Mouse (Mus musculus) heart, embryonic 12.5 days (tissue): ENCODE measurements around the gene Taf1c. TPM values are rescaled to one million over a fixed set of nuclear protein-coding genes. Genes with fewer than 3 reads are reported as not detected.
A peak's percentile ranks its signal among the peaks of the same experiment; 100 is the strongest.

Experiments used
- ATAC-seq: fragments of 200-750 bp; cut with Nextera tagmentation; 2 replicates; pipeline ENCODE4 v1.8.0; 2017; ENCODE audit warnings: moderate TSS enrichment, moderate library complexity; ENCODE audit not compliant: insufficient number of reproducible peaks, low FRiP score
- H3K27ac ChIP-seq: fragments of 300-500 bp; sonication (generic); 2 replicates; pipeline ENCODE4 v1.5.1; 2016; ENCODE audit warnings: mild to moderate bottlenecking, moderate library complexity; ENCODE audit not compliant: poor library complexity, severe bottlenecking
- H3K27me3 ChIP-seq: fragments of 300-500 bp; sonication (generic); replicated peaks from 2 replicates; pipeline ENCODE4 v1.6.1; 2016; ENCODE audit warnings: mild to moderate bottlenecking, moderate library complexity
- H3K36me3 ChIP-seq: fragments of 300-500 bp; sonication (generic); 2 replicates; pipeline ENCODE4 v1.6.1; 2016; ENCODE audit warnings: mild to moderate bottlenecking, moderate library complexity
- H3K4me1 ChIP-seq: fragments of 300-500 bp; sonication (generic); replicated peaks from 2 replicates; pipeline ENCODE4 v1.6.1; 2016; ENCODE audit warnings: mild to moderate bottlenecking
- H3K4me2 ChIP-seq: fragments of 300-500 bp; sonication (generic); 2 replicates; pipeline ENCODE4 v1.6.1; 2016; ENCODE audit warnings: mild to moderate bottlenecking, moderate library complexity
- H3K4me3 ChIP-seq: fragments of 300-500 bp; sonication (generic); 2 replicates; pipeline ENCODE4 v1.5.1; 2016; ENCODE audit warnings: mild to moderate bottlenecking
- H3K9ac ChIP-seq: fragments of 300-500 bp; sonication (generic); 2 replicates; pipeline ENCODE4 v1.6.1; 2016; ENCODE audit warnings: mild to moderate bottlenecking, moderate library complexity
- H3K9me3 ChIP-seq: fragments of 300-500 bp; sonication (generic); replicated peaks from 2 replicates; pipeline ENCODE4 v1.6.1; 2016; ENCODE audit warnings: mild to moderate bottlenecking, moderate library complexity
- WGBS: fragments of 180-500 bp; shearing (Covaris S2); methylation state at CpG from one replicate; pipeline ENCODE4 v1.1.7; 2016; 5-methylcytosine and 5-hydroxymethylcytosine counted together
- polyA plus RNA-seq: library from polyadenylated mRNA; unstranded; fragments of >200 nt; fragmentation: Nextera tagmentation; extraction: Ambion mirVana; gene quantifications from 2 replicates; pipeline ENCODE4 v1.2.1, GENCODE M21; 2016

The Taf1c gene
- polyA plus RNA-seq, 1 experiment from 2014 or later = 8.6 TPM

- Histone ChIP-seq H3K4me1 (peaks cover 26% of the 10 kb centered on the region), H3K9me3 (no peaks in the 10 kb centered on the region), H3K36me3 (peaks cover 17% of the 10 kb centered on the region), H3K4me3 (peak overlapping the region; percentile 91), H3K9ac (peak overlapping the region; percentile 90), H3K27me3 (no peaks in the 10 kb centered on the region), H3K27ac (peak overlapping the region; percentile 86), H3K4me2 (peak overlapping the region; percentile 97)
- 1% methylated on average over 55 of the region's 55 CpGs for WGBS
- ATAC-seq = peak; percentile 93
Measured at GRCm38 (mm10) chr8:119557821-119558602, 47.0 kb downstream of the Taf1c start.

- peak overlapping the region; percentile 90 for H3K9ac ChIP-seq
- no peaks in the 10 kb centered on the region for H3K9me3 ChIP-seq
- H3K4me2 ChIP-seq = peak overlapping the region; percentile 97
- no peaks in the 10 kb centered on the region for H3K27me3 ChIP-seq
- peaks cover 31% of the 10 kb centered on the region for H3K4me1 ChIP-seq
- no peak for ATAC-seq
- H3K36me3 ChIP-seq = peaks cover 9% of the 10 kb centered on the region
- 74% methylated on average over 9 of the region's 9 CpGs for WGBS
- H3K4me3 ChIP-seq = peak overlapping the region; percentile 91
- H3K27ac ChIP-seq = no peak overlapping the region
Measured at GRCm38 (mm10) chr8:119557132-119557531, 47.9 kb downstream of the Taf1c start.

GRCm38 (mm10) chr8:119555861-119556260 lies 49.2 kb downstream of the Taf1c start:
- peak overlapping the region; percentile 23; the same call in 1 of the 2 replicates for H3K9ac ChIP-seq
- peaks cover 4% of the 10 kb centered on the region; the same call in 1 of the 2 replicates for H3K36me3 ChIP-seq
- H3K27ac ChIP-seq = no peak overlapping the region
- no peak overlapping the region for H3K4me3 ChIP-seq
- H3K4me2 ChIP-seq = no peak overlapping the region
- WGBS = 91% methylated on average over 6 of the region's 6 CpGs
- H3K4me1 ChIP-seq = peaks cover 35% of the 10 kb centered on the region
- no peak for ATAC-seq
- no peaks in the 10 kb centered on the region for H3K27me3 ChIP-seq
- H3K9me3 ChIP-seq = no peaks in the 10 kb centered on the region

- no peaks in the 10 kb centered on the region for H3K9me3 ChIP-seq
- no peak overlapping the region for H3K9ac ChIP-seq
- H3K27ac ChIP-seq = no peak overlapping the region
- H3K4me2 ChIP-seq = no peak overlapping the region
- no peak overlapping the region for H3K4me3 ChIP-seq
- no peak for ATAC-seq
- no peaks in the 10 kb centered on the region for H3K27me3 ChIP-seq
- 47% methylated on average over 2 of the region's 2 CpGs for WGBS
- H3K4me1 ChIP-seq = peaks cover 57% of the 10 kb centered on the region
- H3K36me3 ChIP-seq = no peaks in the 10 kb centered on the region
Measured at GRCm38 (mm10) chr8:119552967-119553366, 52.1 kb downstream of the Taf1c start.

- Histone ChIP-seq H3K9ac (no peak overlapping the region; the same call in 1 of the 2 replicates), H3K36me3 (peaks cover 36% of the 10 kb centered on the region), H3K27ac (no peak overlapping the region), H3K9me3 (no peaks in the 10 kb centered on the region), H3K4me1 (peaks cover 42% of the 10 kb centered on the region), H3K27me3 (no peaks in the 10 kb centered on the region), H3K4me3 (no peak overlapping the region), H3K4me2 (no peak overlapping the region)
- ATAC-seq = no peak
- 76% methylated on average over 7 of the region's 7 CpGs for WGBS
Measured at GRCm38 (mm10) chr8:119548560-119549113, 56.4 kb downstream of the Taf1c start.

Other genes with a start within 250 kb of the Taf1c start
- gene Mlycd, start 210.3 kb downstream of the Taf1c start, polyA plus RNA-seq = 19.3 and 20.1 TPM in 2 replicates
- 0.27 and 0.54 TPM in 2 replicates for gene Osgin1, start 171.1 kb downstream of the Taf1c start, polyA plus RNA-seq
- 0.71 and 0.75 TPM in 2 replicates for gene Necab2, start 158.5 kb downstream of the Taf1c start, polyA plus RNA-seq
- gene Slc38a8, start 103.5 kb downstream of the Taf1c start, polyA plus RNA-seq = not detected in 2 replicates
- 98.5 and 99.4 TPM in 2 replicates for gene Mbtps1, start 46.5 kb downstream of the Taf1c start, polyA plus RNA-seq
- 38.3 and 41.9 TPM in 2 replicates for gene Hsdl1, start 30.0 kb downstream of the Taf1c start, polyA plus RNA-seq
- 0.18 and 0.23 TPM in 2 replicates for gene Dnaaf1, start 30.0 kb downstream of the Taf1c start, polyA plus RNA-seq
- gene Adad2, start 7.5 kb upstream of the Taf1c start, polyA plus RNA-seq = 0.09 TPM in 1 of 2 replicates, not detected in the other
- gene Kcng4, start 30.5 kb upstream of the Taf1c start, polyA plus RNA-seq = not detected in 2 replicates
- gene Wfdc1, start 61.1 kb upstream of the Taf1c start, polyA plus RNA-seq = 3.1 and 3.5 TPM in 2 replicates
- gene Atp2c2, start 94.8 kb upstream of the Taf1c start, polyA plus RNA-seq = 0.33 and 0.38 TPM in 2 replicates
- 14.6 and 14.8 TPM in 2 replicates for gene Tldc1, start 173.2 kb upstream of the Taf1c start, polyA plus RNA-seq
- gene Cotl1, start 235.3 kb upstream of the Taf1c start, polyA plus RNA-seq = 40.6 and 54.2 TPM in 2 replicates